Mouse (Mus musculus) intestine, embryonic 16.5 days (tissue): ENCODE results near the gene Adgrv1. TPM values are rescaled to one million over a fixed set of nuclear protein-coding genes. Genes with fewer than 3 reads are reported as not detected.
A peak's percentile ranks its signal among the peaks of the same experiment; 100 is the strongest.

Source experiments
- ATAC-seq: fragments of 200-750 bp; cut with Nextera tagmentation; 2 replicates; pipeline ENCODE4 v1.8.0; 2017; ENCODE audit warnings: moderate TSS enrichment, moderate library complexity
- H3K27ac ChIP-seq: fragments of 300-500 bp; sonication (generic); 2 replicates; pipeline ENCODE4 v1.5.1; 2014; ENCODE audit warnings: mild to moderate bottlenecking, low read length
- H3K27me3 ChIP-seq: fragments of 300-500 bp; sonication (generic); replicated peaks from 2 replicates; pipeline ENCODE4 v1.6.1; 2014; ENCODE audit warnings: low read length, control low read depth, mixed read lengths; ENCODE audit not compliant: control insufficient read depth, insufficient read depth
- H3K36me3 ChIP-seq: fragments of 300-500 bp; sonication (generic); 2 replicates; pipeline ENCODE4 v1.6.1; 2014; ENCODE audit warnings: low read length, control low read depth; ENCODE audit not compliant: control insufficient read depth, insufficient read depth
- H3K4me1 ChIP-seq: fragments of 300-500 bp; sonication (generic); 2 replicates; pipeline ENCODE4 v1.6.1; 2014; ENCODE audit warnings: low read length, control low read depth, mixed read lengths; ENCODE audit not compliant: control insufficient read depth, insufficient read depth
- H3K4me2 ChIP-seq: fragments of 300-500 bp; sonication (generic); 2 replicates; pipeline ENCODE4 v1.6.1; 2014; ENCODE audit warnings: low read depth, low read length, control low read depth
- H3K4me3 ChIP-seq: fragments of 300-500 bp; sonication (generic); 2 replicates; pipeline ENCODE4 v1.5.1; 2014; ENCODE audit warnings: mild to moderate bottlenecking, low read length
- H3K9ac ChIP-seq: fragments of 300-500 bp; sonication (generic); 2 replicates; pipeline ENCODE4 v1.6.1; 2014; ENCODE audit warnings: low read depth, low read length
- H3K9me3 ChIP-seq: fragments of 300-500 bp; sonication (generic); 2 replicates; pipeline ENCODE4 v1.6.1; 2016; ENCODE audit warnings: low read length, control low read depth; ENCODE audit not compliant: control insufficient read depth
- WGBS: fragments of 180-500 bp; shearing (Covaris S2); extraction: QIAGEN DNeasy Blood & Tissue Kit; methylation state at CpG from one replicate; pipeline ENCODE4 v1.1.7; 2014; 5-methylcytosine and 5-hydroxymethylcytosine counted together
- polyA plus RNA-seq: library from polyadenylated mRNA; unstranded; fragments of >200 nt; fragmentation: Nextera tagmentation; extraction: Ambion mirVana; gene quantifications from 2 replicates; pipeline ENCODE4 v1.2.1, GENCODE M21; 2015

The Adgrv1 gene
- polyA plus RNA-seq, 1 experiment from 2014 or later: 0.56 TPM

DNA sequence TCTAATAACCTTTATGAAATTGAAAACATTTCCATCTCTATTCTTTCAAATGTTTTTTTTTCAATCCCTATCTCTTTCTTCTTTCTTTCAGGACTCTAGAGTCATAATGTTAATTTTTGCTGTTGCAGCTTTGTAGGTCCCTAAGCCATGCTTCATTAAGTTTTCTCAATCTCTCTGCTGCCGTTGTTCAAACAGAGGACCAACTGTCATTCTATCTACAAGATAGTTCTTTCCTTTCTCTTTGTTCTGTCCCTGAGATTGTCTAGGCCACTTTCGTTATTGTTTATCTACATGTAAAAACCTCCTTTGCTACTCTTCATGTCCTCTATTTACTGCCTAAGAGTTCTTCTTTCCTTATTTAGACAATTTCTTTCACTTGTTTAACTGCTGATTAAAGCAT, 230.8 kb downstream of the Adgrv1 start:
- no peak overlapping the region for H3K4me2 ChIP-seq
- no peak for ATAC-seq
- no peak overlapping the region for H3K27ac ChIP-seq
- H3K36me3 ChIP-seq: no peaks in the 10 kb centered on the region
- H3K27me3 ChIP-seq: no peaks in the 10 kb centered on the region
- H3K9ac ChIP-seq: no peak overlapping the region
- H3K4me3 ChIP-seq: no peak overlapping the region
- 61% methylated on average over 2 of the region's 2 CpGs for WGBS
- H3K9me3 ChIP-seq: no peaks in the 10 kb centered on the region
- H3K4me1 ChIP-seq: no peaks in the 10 kb centered on the region

DNA sequence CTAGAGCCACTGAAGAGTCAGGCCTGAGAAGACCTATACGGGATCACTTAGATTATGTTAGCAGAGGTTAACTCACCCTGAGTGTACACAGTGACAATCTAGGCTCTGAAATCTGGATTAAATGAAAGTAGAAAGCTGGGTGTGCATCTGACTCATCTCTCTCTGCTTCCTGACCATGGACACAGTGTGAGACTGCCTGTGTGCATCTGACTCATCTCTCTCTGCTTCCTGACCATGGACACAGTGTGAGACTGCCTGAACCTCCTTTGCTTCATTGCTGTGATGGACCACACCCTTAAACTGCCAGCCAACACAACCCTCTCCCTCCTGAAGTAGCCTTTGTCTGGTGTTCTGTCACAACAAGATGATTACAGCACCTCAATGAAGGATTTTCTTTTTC, 231.2 kb downstream of the Adgrv1 start:
- Histone ChIP-seq H3K27me3 (no peaks in the 10 kb centered on the region), H3K36me3 (no peaks in the 10 kb centered on the region), H3K4me3 (no peak overlapping the region), H3K27ac (no peak overlapping the region), H3K4me2 (no peak overlapping the region), H3K9ac (no peak overlapping the region), H3K9me3 (no peaks in the 10 kb centered on the region), H3K4me1 (no peaks in the 10 kb centered on the region)
- WGBS: 83% methylated on average over 1 of the region's 1 CpGs
- no peak for ATAC-seq

DNA sequence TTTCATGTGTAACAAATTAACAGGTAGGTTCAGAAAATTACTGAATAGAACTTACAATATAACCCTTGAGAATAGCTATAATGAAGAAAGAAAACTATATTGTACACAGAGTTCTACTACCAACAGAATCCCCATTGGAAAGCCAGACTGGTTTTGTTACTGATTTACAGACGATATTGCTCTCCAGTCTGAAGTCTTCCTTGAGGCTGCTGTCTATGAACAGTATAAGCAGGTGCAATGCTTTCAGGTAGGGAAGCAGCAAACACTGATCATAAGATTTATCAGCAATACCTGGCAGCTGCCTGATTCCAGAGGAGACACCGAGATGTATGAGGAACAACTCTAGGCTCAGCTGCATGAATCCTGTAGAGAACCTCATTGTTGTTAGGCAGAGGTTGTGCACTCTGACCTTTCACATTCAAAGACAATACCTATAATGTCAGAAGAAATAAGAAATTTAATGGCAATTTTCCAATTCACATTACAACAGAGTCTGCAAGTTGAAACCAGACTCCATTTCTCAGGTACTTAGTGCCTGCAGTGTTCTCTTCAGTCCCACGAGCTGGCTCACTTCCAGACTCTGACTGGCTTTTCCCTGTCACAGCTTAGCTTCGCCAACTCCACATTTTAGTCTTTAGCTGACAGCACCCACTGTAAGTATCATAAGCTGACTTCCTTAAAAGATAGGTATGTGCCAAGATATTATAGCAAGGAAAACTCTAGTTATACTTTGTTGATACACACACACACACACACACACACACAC, 247.2 kb downstream of the Adgrv1 start:
- Histone ChIP-seq H3K27ac (peak overlapping the region; percentile 83), H3K27me3 (no peaks in the 10 kb centered on the region), H3K9ac (no peak overlapping the region), H3K4me2 (peak overlapping the region; percentile 37; the same call in 1 of the 2 replicates), H3K36me3 (no peaks in the 10 kb centered on the region), H3K9me3 (no peaks in the 10 kb centered on the region), H3K4me3 (no peak overlapping the region), H3K4me1 (no peaks in the 10 kb centered on the region)
- 56% methylated on average over 4 of the region's 4 CpGs for WGBS
- ATAC-seq: peak; percentile 98

DNA sequence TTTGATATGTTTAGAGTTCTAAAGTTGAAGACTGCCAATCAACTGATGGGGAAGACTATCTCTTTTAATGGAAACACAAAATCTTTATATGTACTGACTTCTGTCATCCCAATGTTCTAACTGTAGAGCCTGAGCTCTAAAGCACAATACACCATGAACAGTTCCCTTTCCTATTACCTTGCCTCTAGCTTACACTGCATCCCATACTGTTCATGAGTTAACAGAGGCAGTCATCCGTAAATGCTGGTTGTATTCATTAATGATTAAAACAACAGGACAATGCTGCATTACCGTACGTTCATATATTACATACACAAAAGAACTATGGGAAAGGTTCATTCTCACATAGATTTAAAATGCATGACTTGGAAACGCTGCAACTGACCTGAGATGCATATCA, 251.1 kb downstream of the Adgrv1 start:
- Histone ChIP-seq H3K36me3 (no peaks in the 10 kb centered on the region), H3K4me2 (no peak overlapping the region), H3K4me1 (no peaks in the 10 kb centered on the region), H3K9me3 (no peaks in the 10 kb centered on the region), H3K27me3 (no peaks in the 10 kb centered on the region), H3K27ac (no peak overlapping the region), H3K9ac (no peak overlapping the region), H3K4me3 (no peak overlapping the region)
- ATAC-seq: no peak
- WGBS: 76% methylated on average over 4 of the region's 4 CpGs

DNA sequence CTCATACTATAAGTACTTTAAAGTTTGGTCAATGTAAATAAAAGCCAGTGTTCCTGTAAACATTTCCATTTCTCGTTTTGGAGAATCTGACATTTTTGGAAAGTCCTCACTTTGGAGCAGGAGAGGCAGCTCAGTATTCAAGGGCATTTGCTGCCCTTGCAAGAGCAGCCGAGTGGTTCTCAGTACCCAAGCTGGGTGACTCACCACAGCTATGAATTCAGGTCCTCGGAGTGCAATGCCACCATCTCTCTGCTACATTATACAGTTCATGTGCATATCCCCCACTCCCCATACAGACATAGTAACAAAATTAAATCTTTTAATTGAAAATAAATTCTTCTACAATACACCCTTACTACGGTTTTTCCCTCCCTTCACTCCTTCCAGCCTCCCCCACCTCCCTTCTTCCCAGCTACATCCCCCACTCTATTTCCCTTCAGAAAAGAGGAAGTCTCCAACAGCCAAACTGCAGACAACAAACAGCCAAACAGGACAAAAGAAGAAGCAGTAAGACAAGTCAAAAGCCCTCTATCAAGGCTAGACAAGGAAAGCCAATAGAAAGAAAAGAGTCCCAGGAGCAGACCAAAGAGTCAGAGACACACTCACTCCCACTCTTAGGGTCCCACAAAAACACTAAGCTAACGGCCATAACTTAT, 262.0 kb downstream of the Adgrv1 start:
- Histone ChIP-seq H3K4me2 (no peak overlapping the region), H3K36me3 (no peaks in the 10 kb centered on the region), H3K9ac (no peak overlapping the region), H3K9me3 (no peaks in the 10 kb centered on the region), H3K4me3 (no peak overlapping the region), H3K27me3 (no peaks in the 10 kb centered on the region), H3K4me1 (peaks cover 5% of the 10 kb centered on the region; the same call in 1 of the 2 replicates), H3K27ac (no peak overlapping the region)
- ATAC-seq: no peak
- WGBS: 74% methylated on average over 5 of the region's 5 CpGs

DNA sequence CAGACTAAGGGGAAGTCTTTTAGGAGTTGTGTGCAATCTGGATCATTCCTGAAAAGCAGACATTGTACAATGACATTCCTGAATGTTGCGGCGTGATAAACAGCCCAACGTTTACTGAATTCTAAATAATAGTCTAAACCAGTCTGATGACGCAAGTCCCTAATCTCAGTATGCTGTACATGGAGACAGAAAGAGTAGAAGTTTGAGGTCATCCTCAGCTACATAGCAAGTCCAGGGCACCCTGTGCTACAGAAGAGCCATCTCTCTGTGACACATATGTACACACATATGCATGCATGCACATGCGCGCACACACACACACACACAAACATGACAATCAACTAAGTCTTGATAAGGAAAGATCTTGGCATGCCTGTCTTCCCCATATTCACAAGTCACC, 262.8 kb downstream of the Adgrv1 start:
- Histone ChIP-seq H3K4me2 (no peak overlapping the region), H3K27me3 (no peaks in the 10 kb centered on the region), H3K9ac (no peak overlapping the region), H3K9me3 (no peaks in the 10 kb centered on the region), H3K27ac (no peak overlapping the region), H3K4me1 (peaks cover 5% of the 10 kb centered on the region; the same call in 1 of the 2 replicates), H3K4me3 (no peak overlapping the region), H3K36me3 (no peaks in the 10 kb centered on the region)
- no peak for ATAC-seq
- WGBS: 91% methylated on average over 6 of the region's 6 CpGs

DNA sequence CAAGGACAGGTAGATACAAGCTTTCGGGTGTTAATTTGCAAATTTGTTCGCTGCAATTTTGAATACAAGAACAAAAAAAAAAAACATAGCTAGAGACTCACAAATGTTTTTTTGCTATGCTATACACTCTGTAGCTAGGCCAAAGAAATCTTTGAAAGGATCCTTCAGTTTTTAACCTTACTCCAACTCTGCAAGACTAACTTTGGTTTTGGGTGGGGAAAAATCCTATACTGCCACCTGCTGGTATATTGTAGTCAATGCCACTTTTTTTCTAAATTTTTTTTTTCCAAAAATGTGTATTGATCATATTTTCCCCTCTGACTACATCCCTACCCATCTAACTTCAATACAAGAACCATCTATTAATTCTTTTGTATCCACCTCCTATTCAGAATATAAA, 263.4 kb downstream of the Adgrv1 start:
- Histone ChIP-seq H3K27me3 (no peaks in the 10 kb centered on the region), H3K4me3 (no peak overlapping the region), H3K9ac (no peak overlapping the region), H3K4me2 (no peak overlapping the region), H3K36me3 (no peaks in the 10 kb centered on the region), H3K4me1 (peaks cover 5% of the 10 kb centered on the region; the same call in 1 of the 2 replicates), H3K9me3 (no peaks in the 10 kb centered on the region), H3K27ac (no peak overlapping the region)
- peak; percentile 63; the same call in 1 of the 2 replicates for ATAC-seq
- 76% methylated on average over 2 of the region's 2 CpGs for WGBS

DNA sequence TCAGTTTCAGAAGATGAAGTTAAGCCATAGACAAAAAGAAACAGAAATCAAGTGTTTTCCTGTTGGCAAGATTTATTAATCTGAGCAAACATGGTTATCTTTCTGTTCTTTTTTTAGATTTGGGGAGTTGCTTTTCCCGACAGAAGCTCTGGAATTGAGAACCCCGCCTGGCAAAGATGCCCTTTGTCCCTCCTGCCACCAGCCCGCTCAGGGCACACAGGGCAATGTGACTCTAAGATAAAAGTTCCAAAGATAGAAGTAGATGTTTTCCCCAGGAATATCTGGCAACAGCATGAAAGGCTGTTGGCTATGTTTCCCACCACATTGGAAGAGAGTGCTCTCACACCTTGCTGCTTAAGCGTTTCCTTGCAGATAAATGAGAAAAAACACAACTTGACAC, 264.0 kb downstream of the Adgrv1 start:
- 53% methylated on average over 4 of the region's 4 CpGs for WGBS
- Histone ChIP-seq H3K4me3 (no peak overlapping the region), H3K9ac (no peak overlapping the region), H3K9me3 (no peaks in the 10 kb centered on the region), H3K27me3 (no peaks in the 10 kb centered on the region), H3K36me3 (no peaks in the 10 kb centered on the region), H3K4me2 (0 out of 2 replicates have a peak overlapping the region, but pooled peaks have one; percentile 2), H3K27ac (no peak overlapping the region; the same call in 1 of the 2 replicates), H3K4me1 (peaks cover 5% of the 10 kb centered on the region; the same call in 1 of the 2 replicates)
- ATAC-seq: peak; percentile 74

DNA sequence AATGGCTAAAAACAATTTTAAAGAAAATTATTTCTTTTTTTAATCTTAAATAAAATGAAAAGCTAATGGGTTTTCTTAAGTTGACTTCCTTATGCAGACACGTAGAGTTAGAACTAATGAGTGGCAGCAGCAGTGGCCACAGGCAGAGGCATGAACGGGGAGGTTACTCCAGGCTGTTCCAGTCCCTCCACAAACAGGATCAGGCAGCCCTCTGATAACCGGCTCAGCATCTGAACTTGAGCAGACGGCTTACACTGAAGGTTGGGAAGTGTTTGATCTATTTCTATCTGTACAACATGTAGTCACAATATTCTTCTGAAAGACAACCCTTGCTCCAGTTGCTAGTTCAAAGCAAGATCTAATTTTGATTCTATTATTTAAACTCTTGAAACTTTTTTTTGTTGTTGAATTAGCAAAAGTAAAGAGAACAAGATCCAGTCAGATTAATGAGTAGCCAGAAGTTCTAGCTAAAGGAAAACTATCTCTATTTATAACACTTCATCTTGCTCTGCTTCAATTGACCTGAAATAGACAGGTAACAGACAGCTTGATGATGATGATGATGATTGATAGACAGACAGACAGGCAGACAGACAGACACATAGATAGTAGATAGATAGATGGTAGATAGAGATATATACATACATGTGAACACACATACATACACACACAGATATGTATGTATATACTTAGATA, 265.1 kb downstream of the Adgrv1 start:
- ATAC-seq: peak; percentile 85
- no peaks in the 10 kb centered on the region for H3K36me3 ChIP-seq
- H3K27me3 ChIP-seq: no peaks in the 10 kb centered on the region
- no peaks in the 10 kb centered on the region for H3K9me3 ChIP-seq
- no peak overlapping the region for H3K9ac ChIP-seq
- 50% methylated on average over 4 of the region's 4 CpGs for WGBS
- no peak overlapping the region for H3K4me3 ChIP-seq
- H3K4me1 ChIP-seq: peaks cover 5% of the 10 kb centered on the region; the same call in 1 of the 2 replicates
- H3K4me2 ChIP-seq: no peak overlapping the region
- H3K27ac ChIP-seq: peak overlapping the region; percentile 37; the same call in 1 of the 2 replicates
